Mouse (Mus musculus) ZHBTc4 (cell line): ENCODE data around the gene Slc4a1.
A peak's percentile ranks its signal among the peaks of the same experiment; 100 is the strongest.

Source experiments
- DNase-seq: peaks from one replicate; pipeline ENCODE4 v3.0.0-alpha.2; 2011; ENCODE audit warnings: low read depth, low spot score

Gene Slc4a1

GRCm38 (mm10) chr11:102350981-102351523 is 15.0 kb downstream of the Slc4a1 start:
- no peak for DNase-seq

- no peak for DNase-seq
Measured at GRCm38 (mm10) chr11:102350416-102350815, 15.6 kb downstream of the Slc4a1 start.

GRCm38 (mm10) chr11:102349189-102349954 is 16.6 kb downstream of the Slc4a1 start:
- no peak for DNase-seq

- DNase-seq = no peak
Measured at GRCm38 (mm10) chr11:102348771-102349170, 17.2 kb downstream of the Slc4a1 start.

GRCm38 (mm10) chr11:102348101-102348585 is 17.9 kb downstream of the Slc4a1 start:
- DNase-seq = no peak

- DNase-seq = no peak
Measured at GRCm38 (mm10) chr11:102347683-102348082, 18.3 kb downstream of the Slc4a1 start.

- DNase-seq = peak; percentile 89
Measured at GRCm38 (mm10) chr11:102346926-102347325, 19.1 kb downstream of the Slc4a1 start.

GRCm38 (mm10) chr11:102344458-102344857 is 21.5 kb downstream of the Slc4a1 start:
- no peak for DNase-seq

- DNase-seq = no peak
Measured at GRCm38 (mm10) chr11:102342742-102343141, 23.3 kb downstream of the Slc4a1 start.

GRCm38 (mm10) chr11:102341101-102341500 is 24.9 kb downstream of the Slc4a1 start:
- no peak for DNase-seq

- peak; percentile 81 for DNase-seq
Measured at GRCm38 (mm10) chr11:102339624-102340023, 26.4 kb downstream of the Slc4a1 start.

GRCm38 (mm10) chr11:102339195-102339594 is 26.8 kb downstream of the Slc4a1 start:
- no peak for DNase-seq

- DNase-seq = no peak
Measured at GRCm38 (mm10) chr11:102338561-102338960, 27.4 kb downstream of the Slc4a1 start.

GRCm38 (mm10) chr11:102337921-102338320 is 28.1 kb downstream of the Slc4a1 start:
- peak; percentile 63 for DNase-seq

- no peak for DNase-seq
Measured at GRCm38 (mm10) chr11:102336191-102336590, 29.8 kb downstream of the Slc4a1 start.

GRCm38 (mm10) chr11:102334973-102335700 is 30.9 kb downstream of the Slc4a1 start:
- DNase-seq = peak; percentile 37

GRCm38 (mm10) chr11:102334010-102334409 is 32.0 kb downstream of the Slc4a1 start:
- peak; percentile 46 for DNase-seq

- peak; percentile 54 for DNase-seq
Measured at GRCm38 (mm10) chr11:102333061-102333460, 32.9 kb downstream of the Slc4a1 start.

GRCm38 (mm10) chr11:102331806-102332205 is 34.2 kb downstream of the Slc4a1 start:
- peak; percentile 88 for DNase-seq

- DNase-seq = peak; percentile 49
Measured at GRCm38 (mm10) chr11:102330039-102330438, 36.0 kb downstream of the Slc4a1 start.

- DNase-seq = peak; percentile 82
Measured at GRCm38 (mm10) chr11:102329518-102329917, 36.5 kb downstream of the Slc4a1 start.

- peak; percentile 30 for DNase-seq
Measured at GRCm38 (mm10) chr11:102327839-102328238, 38.2 kb downstream of the Slc4a1 start.
